15 mouse cellular contexts compared by ENCODE assay signal in the genomic region with DNA sequence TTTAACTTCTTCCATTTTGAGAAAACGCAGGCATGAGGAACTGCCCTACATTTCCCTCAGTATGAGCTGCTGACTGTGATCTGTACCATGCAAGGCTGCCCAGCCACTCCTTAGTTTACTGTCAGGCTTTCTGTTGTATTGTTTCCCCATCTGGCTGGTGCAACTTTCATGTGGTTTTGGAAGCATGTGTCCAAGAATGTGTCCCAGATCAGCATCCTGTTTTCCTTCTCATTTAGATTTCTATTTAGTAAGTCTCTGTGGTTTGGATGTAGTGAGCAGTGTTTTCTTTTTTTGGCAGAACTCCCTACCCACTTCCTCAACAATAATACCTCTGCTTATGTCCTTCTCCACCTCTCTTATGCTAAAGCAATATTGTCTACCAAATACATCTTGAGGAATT.
DNase-seq lines count a peak whose midpoint lies in the region; ATAC-seq and TF ChIP-seq lines count a peak whose summit lies in the region.
"Had no signal": no experiment of that assay in that cellular context is flagged by ENCODE, and none has a peak within 500 bp of the region (broad histone marks: within the 10 kb centered on the region; RNA-seq: fewer than 3 reads in every experiment).

No protein-coding gene starts in this region.

- no peak for ATAC-seq in embryonic facial prominence, embryonic 14.5 days (ENCODE audit: low read depth)
- ATAC-seq in hindbrain, embryonic 12.5 days (ENCODE audit: low FRiP score) = no peak

- no peak overlapping the region for H3K27ac ChIP-seq in embryonic facial prominence, embryonic 14.5 days (replicated peaks; ENCODE audit: low read depth, low read length)
- no peak overlapping the region for H3K27ac ChIP-seq in embryonic facial prominence, embryonic 10.5 days (replicated peaks)
- H3K27ac ChIP-seq in kidney, adult 2 months (ENCODE audit: insufficient read depth, low read depth, low read length) = no peak overlapping the region
- H3K27ac ChIP-seq in hindbrain, embryonic 12.5 days = no peak overlapping the region
- H3K27ac ChIP-seq: hindbrain, embryonic 14.5 days; limb, embryonic 10.5 days; midbrain, embryonic 10.5 days had no signal

- no peak for TF ChIP-seq CTCF in kidney, adult 2 months (conservative IDR thresholded peaks at IDR 0.05; ENCODE audit: insufficient read depth, insufficient read length, low read depth, low read length)

- no peak overlapping the region for H3K9ac ChIP-seq in embryonic facial prominence, embryonic 14.5 days (ENCODE audit: low read depth, low read length)
- no peak overlapping the region for H3K9ac ChIP-seq in hindbrain, embryonic 12.5 days
- H3K9ac ChIP-seq: hindbrain, embryonic 14.5 days had no signal

- H3K4me1 ChIP-seq in embryonic facial prominence, embryonic 14.5 days (ENCODE audit: control insufficient read depth, insufficient read depth, low read length) = no peaks in the 10 kb centered on the region
- H3K4me1 ChIP-seq in embryonic facial prominence, embryonic 10.5 days = no peaks in the 10 kb centered on the region
- no peaks in the 10 kb centered on the region for H3K4me1 ChIP-seq in kidney, adult 2 months (ENCODE audit: control insufficient read depth, insufficient read depth, low read length)
- H3K4me1 ChIP-seq in hindbrain, embryonic 12.5 days = no peaks in the 10 kb centered on the region
- H3K4me1 ChIP-seq: limb, embryonic 10.5 days; midbrain, embryonic 10.5 days had no signal

- no peak overlapping the region for H3K4me3 ChIP-seq in embryonic facial prominence, embryonic 14.5 days (ENCODE audit: low read depth, low read length)
- no peak overlapping the region for H3K4me3 ChIP-seq in embryonic facial prominence, embryonic 10.5 days
- H3K4me3 ChIP-seq in kidney, adult 2 months (ENCODE audit: insufficient read depth, low read depth, low read length) = no peak overlapping the region
- H3K4me3 ChIP-seq in hindbrain, embryonic 12.5 days = no peak overlapping the region
- H3K4me3 ChIP-seq: limb, embryonic 10.5 days; midbrain, embryonic 10.5 days had no signal

- 55% methylated on average over 1 of the region's 1 CpGs for WGBS in embryonic facial prominence, embryonic 14.5 days
- WGBS in embryonic facial prominence, embryonic 10.5 days = 84% methylated on average over 1 of the region's 1 CpGs
- WGBS in kidney, adult 2 months = 66% methylated on average over 1 of the region's 1 CpGs
- WGBS in hindbrain, embryonic 12.5 days = 76% methylated on average over 1 of the region's 1 CpGs

- peaks cover 4% of the 10 kb centered on the region for H3K9me3 ChIP-seq in embryonic facial prominence, embryonic 14.5 days (ENCODE audit: control insufficient read depth, low read length)
- no peaks in the 10 kb centered on the region for H3K9me3 ChIP-seq in embryonic facial prominence, embryonic 10.5 days
- H3K9me3 ChIP-seq in hindbrain, embryonic 12.5 days (replicated peaks) = no peaks in the 10 kb centered on the region
- H3K9me3 ChIP-seq: G1E; midbrain, embryonic 10.5 days had no signal

- TF ChIP-seq POLR2A in kidney, adult 2 months (IDR thresholded peaks at IDR 0.05; ENCODE audit: low read depth, low read length) = no peak

- no peak overlapping the region for H3K4me2 ChIP-seq in embryonic facial prominence, embryonic 14.5 days (ENCODE audit: low read depth, low read length)
- H3K4me2 ChIP-seq in hindbrain, embryonic 12.5 days (replicated peaks) = no peak overlapping the region
- H3K4me2 ChIP-seq: hindbrain, embryonic 14.5 days had no signal

- no peaks in the 10 kb centered on the region for H3K36me3 ChIP-seq in embryonic facial prominence, embryonic 14.5 days (ENCODE audit: control insufficient read depth, insufficient read depth, low read length)
- no peaks in the 10 kb centered on the region for H3K36me3 ChIP-seq in embryonic facial prominence, embryonic 10.5 days (replicated peaks)
- no peaks in the 10 kb centered on the region for H3K36me3 ChIP-seq in kidney, adult 2 months (ENCODE audit: control insufficient read depth, insufficient read depth, low read length)
- H3K36me3 ChIP-seq in hindbrain, embryonic 12.5 days = no peaks in the 10 kb centered on the region
- H3K36me3 ChIP-seq: G1E; limb, embryonic 10.5 days; midbrain, embryonic 10.5 days had no signal

- peak; percentile 73 for DNase-seq in embryonic facial prominence, embryonic 14.5 days (ENCODE audit: low spot score)
- DNase-seq in embryonic facial prominence, embryonic 10.5 days (ENCODE audit: low spot score) = no peak
- DNase-seq in kidney, adult 2 months = peak; percentile 62
- no peak for DNase-seq in kidney, postnatal 10 days
- DNase-seq in right cerebral cortex, postnatal 25 days = peak; percentile 19
- DNase-seq in right cerebral cortex, postnatal 4 days = no peak
- DNase-seq in T-cell, adult 2 months (ENCODE audit: low spot score) = no peak
- DNase-seq: adrenal gland, adult 2 months; B cell, adult 2 months; thymus, adult 2 months had no signal

- no peaks in the 10 kb centered on the region for H3K27me3 ChIP-seq in embryonic facial prominence, embryonic 14.5 days (replicated peaks; ENCODE audit: control insufficient read depth, insufficient read depth, low read length)
- no peaks in the 10 kb centered on the region for H3K27me3 ChIP-seq in embryonic facial prominence, embryonic 10.5 days (replicated peaks; ENCODE audit: low read depth, poor library complexity, severe bottlenecking)
- H3K27me3 ChIP-seq in kidney, adult 2 months (replicated peaks; ENCODE audit: control insufficient read depth, insufficient read depth, low read length) = no peaks in the 10 kb centered on the region
- no peaks in the 10 kb centered on the region for H3K27me3 ChIP-seq in hindbrain, embryonic 12.5 days

Comparison
In these comparisons a context has a peak if more than half of its experiments do, and no peak if none do; other contexts are left out.
1. DNase-seq: peak in embryonic facial prominence, embryonic 14.5 days (single experiment), kidney, adult 2 months (single experiment) and right cerebral cortex, postnatal 25 days (single experiment); none in embryonic facial prominence, embryonic 10.5 days (single experiment), kidney, postnatal 10 days (single experiment), right cerebral cortex, postnatal 4 days (single experiment) and T-cell, adult 2 months (single experiment).